Mouse (Mus musculus) small intestine, adult 2 months (tissue): ENCODE measurements at regions not wholly inside any gene's neighbourhood (a gene's known extent, or its start where the extent isn't known, plus 50 kb on each side); places are given as distances from the start of the nearest gene placed in this dataset.

ENCODE experiments used
- CTCF ChIP-seq: fragments of 200-500 bp; IDR thresholded peaks from 2 replicates; pipeline ENCODE4 v1.5.1; 2012; ENCODE audit warnings: low read depth, mild to moderate bottlenecking, control low read depth, inconsistent platforms, low read length, moderate library complexity, mixed read lengths; ENCODE audit not compliant: insufficient replicate concordance, insufficient read length; ENCODE audit errors: extremely low read depth
- POLR2A ChIP-seq: fragments of 200-500 bp; IDR thresholded peaks from 2 replicates; pipeline ENCODE4 v1.6.1; 2012; ENCODE audit warnings: low read depth, mild to moderate bottlenecking, control low read depth, inconsistent platforms, low read length, moderate library complexity

GRCm38 (mm10) chr2:178771435-178771834 lies 341.1 kb downstream of the Cdh26 start:
- TF ChIP-seq CTCF, result no peak
- no peak for TF ChIP-seq POLR2A
